Mouse (Mus musculus): Measurements from ENCODE around the gene Plxnb2. TPM values are rescaled to one million over a fixed set of nuclear protein-coding genes. Genes with fewer than 3 reads are reported as not detected.

Gene Plxnb2
- polyA plus RNA-seq, 1 experiment from 2014 or later: 113 TPM

GRCm38 (mm10) chr15:89106976-89107375 is 73.6 kb downstream of the Plxnb2 start:
- Histone ChIP-seq H3K27me3 (no peaks in the 10 kb centered on the region), H3K36me3 (peaks cover 88% of the 10 kb centered on the region), H3K9ac (replicated peaks) (no peak overlapping the region), H3K9me3 (no peaks in the 10 kb centered on the region), H3K4me3 (no peak overlapping the region), H3K4me1 (no peaks in the 10 kb centered on the region), H3K4me2 (replicated peaks) (no peak overlapping the region), H3K27ac (replicated peaks) (no peak overlapping the region)
- ATAC-seq (replicated peaks): no peak
- whole genome bisulfite sequencing: 92% methylated on average over 1 of the region's 1 CpGs

GRCm38 (mm10) chr15:89106073-89106472 is 74.5 kb downstream of the Plxnb2 start:
- H3K4me3 ChIP-seq: no peak overlapping the region
- no peak for ATAC-seq (replicated peaks)
- no peak overlapping the region for H3K9ac ChIP-seq (replicated peaks)
- H3K27me3 ChIP-seq: no peaks in the 10 kb centered on the region
- no peaks in the 10 kb centered on the region for H3K4me1 ChIP-seq
- H3K27ac ChIP-seq (replicated peaks): no peak overlapping the region
- no peaks in the 10 kb centered on the region for H3K9me3 ChIP-seq
- WGBS: 81% methylated on average over 13 of the region's 13 CpGs
- H3K4me2 ChIP-seq (replicated peaks): no peak overlapping the region
- H3K36me3 ChIP-seq: peaks cover 89% of the 10 kb centered on the region

Small RNA genes within 50 kb of the gene (microRNA-seq; reads per million reads assigned to microRNA genes)
- gene Mir6958 (3.5 reads per million, percentile 10 among the genes with 10 or more reads in this experiment), gene Mir7118 (not detected)

Other genes starting within 250 kb of the Plxnb2 start
- gene Ttll8, start 226.4 kb downstream of the Plxnb2 start, polyA plus RNA-seq (2015; fragmentation: Nextera tagmentation; extraction: Ambion mirVana): 0.14 TPM in 1 of 2 replicates, not detected in the other
- gene Mlc1, start 201.8 kb downstream of the Plxnb2 start, polyA plus RNA-seq (2015; fragmentation: Nextera tagmentation; extraction: Ambion mirVana): 29.6 and 36.6 TPM in 2 replicates
- not detected in 2 replicates for gene Mov10l1, start 197.9 kb downstream of the Plxnb2 start, polyA plus RNA-seq (2015; fragmentation: Nextera tagmentation; extraction: Ambion mirVana)
- gene Panx2, start 121.1 kb downstream of the Plxnb2 start, polyA plus RNA-seq (2015; fragmentation: Nextera tagmentation; extraction: Ambion mirVana): 3.6 and 4.6 TPM in 2 replicates
- gene Trabd, start 105.7 kb downstream of the Plxnb2 start, polyA plus RNA-seq (2015; fragmentation: Nextera tagmentation; extraction: Ambion mirVana): 39.3 and 39.9 TPM in 2 replicates
- gene Selenoo, start 91.7 kb downstream of the Plxnb2 start, polyA plus RNA-seq (2015; fragmentation: Nextera tagmentation; extraction: Ambion mirVana): 25.0 and 26.0 TPM in 2 replicates
- 17.5 and 17.7 TPM in 2 replicates for gene Tubgcp6, start 57.7 kb downstream of the Plxnb2 start, polyA plus RNA-seq (2015; fragmentation: Nextera tagmentation; extraction: Ambion mirVana)
- gene Hdac10, start 52.1 kb downstream of the Plxnb2 start, polyA plus RNA-seq (2015; fragmentation: Nextera tagmentation; extraction: Ambion mirVana): 31.5 and 38.6 TPM in 2 replicates
- gene Mapk12, start 40.1 kb downstream of the Plxnb2 start, polyA plus RNA-seq (2015; fragmentation: Nextera tagmentation; extraction: Ambion mirVana): 5.5 and 5.8 TPM in 2 replicates
- gene Mapk11, start 31.2 kb downstream of the Plxnb2 start, polyA plus RNA-seq (2015; fragmentation: Nextera tagmentation; extraction: Ambion mirVana): 42.8 and 42.9 TPM in 2 replicates
- 58.5 and 62.2 TPM in 2 replicates for gene Dennd6b, start 15.7 kb upstream of the Plxnb2 start, polyA plus RNA-seq (2015; fragmentation: Nextera tagmentation; extraction: Ambion mirVana)
- 79.8 and 83.6 TPM in 2 replicates for gene Ppp6r2, start 30.8 kb upstream of the Plxnb2 start, polyA plus RNA-seq (2015; fragmentation: Nextera tagmentation; extraction: Ambion mirVana)
- 79.0 and 83.4 TPM in 2 replicates for gene Sbf1, start 134.5 kb upstream of the Plxnb2 start, polyA plus RNA-seq (2015; fragmentation: Nextera tagmentation; extraction: Ambion mirVana)
- gene Adm2, start 141.9 kb upstream of the Plxnb2 start, polyA plus RNA-seq (2015; fragmentation: Nextera tagmentation; extraction: Ambion mirVana): not detected in 2 replicates
- not detected in 2 replicates for gene Miox, start 153.6 kb upstream of the Plxnb2 start, polyA plus RNA-seq (2015; fragmentation: Nextera tagmentation; extraction: Ambion mirVana)
- gene Lmf2, start 174.9 kb upstream of the Plxnb2 start, polyA plus RNA-seq (2015; fragmentation: Nextera tagmentation; extraction: Ambion mirVana): 31.6 and 33.0 TPM in 2 replicates
- 127 and 149 TPM in 2 replicates for gene Ncaph2, start 174.9 kb upstream of the Plxnb2 start, polyA plus RNA-seq (2015; fragmentation: Nextera tagmentation; extraction: Ambion mirVana)
- 9.0 and 10.2 TPM in 2 replicates for gene Sco2, start 193.1 kb upstream of the Plxnb2 start, polyA plus RNA-seq (2015; fragmentation: Nextera tagmentation; extraction: Ambion mirVana)
- gene Tymp, start 196.3 kb upstream of the Plxnb2 start, polyA plus RNA-seq (2015; fragmentation: Nextera tagmentation; extraction: Ambion mirVana): 1.8 and 2.4 TPM in 2 replicates
- 1.8 and 4.0 TPM in 2 replicates for gene Odf3b, start 198.5 kb upstream of the Plxnb2 start, polyA plus RNA-seq (2015; fragmentation: Nextera tagmentation; extraction: Ambion mirVana)
- not detected in 2 replicates for gene Klhdc7b, start 204.1 kb upstream of the Plxnb2 start, polyA plus RNA-seq (2015; fragmentation: Nextera tagmentation; extraction: Ambion mirVana)
- gene Syce3, start 229.7 kb upstream of the Plxnb2 start, polyA plus RNA-seq (2015; fragmentation: Nextera tagmentation; extraction: Ambion mirVana): not detected in 2 replicates
- gene Cpt1b, start 245.1 kb upstream of the Plxnb2 start, polyA plus RNA-seq (2015; fragmentation: Nextera tagmentation; extraction: Ambion mirVana): 0.52 and 0.95 TPM in 2 replicates
- 5.5 and 6.4 TPM in 2 replicates for gene C730034F03Rik, start 248.8 kb upstream of the Plxnb2 start, polyA plus RNA-seq (2015; fragmentation: Nextera tagmentation; extraction: Ambion mirVana)
- gene Gm44502, start 248.9 kb upstream of the Plxnb2 start, polyA plus RNA-seq (2015; fragmentation: Nextera tagmentation; extraction: Ambion mirVana): 0.29 TPM in 1 of 2 replicates, not detected in the other
- gene Chkb, start 249.1 kb upstream of the Plxnb2 start, polyA plus RNA-seq (2015; fragmentation: Nextera tagmentation; extraction: Ambion mirVana): 70.5 and 75.8 TPM in 2 replicates

All from forebrain, embryonic 15.5 days (tissue).